Mouse (Mus musculus): ENCODE measurements around the gene Gm20708.
A peak's percentile ranks its signal among the peaks of the same experiment; 100 is the strongest.

Gene Gm20708

DNA sequence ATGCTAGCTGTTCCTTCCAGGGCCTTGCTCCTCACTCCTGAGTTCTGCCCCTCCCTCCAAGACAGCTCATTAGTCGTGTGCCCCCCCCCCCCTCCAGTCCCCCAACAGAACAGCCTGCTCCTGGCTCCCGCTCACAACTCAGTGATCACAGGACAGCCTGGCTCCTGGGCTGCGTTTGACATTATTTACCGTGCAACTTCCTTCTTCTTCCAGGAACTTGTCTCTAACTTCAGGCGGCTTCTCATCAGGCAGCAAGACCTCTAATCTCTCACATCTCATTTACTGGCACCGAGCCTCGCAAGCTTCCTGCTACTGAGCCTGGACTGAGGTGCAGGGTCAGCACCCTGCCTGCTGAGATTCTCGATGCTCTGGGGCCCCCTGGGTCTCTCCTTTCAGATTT is 72.3 kb downstream of the Gm20708 start:
- no peaks in the 10 kb centered on the region for H3K27me3 ChIP-seq (ENCODE audit: insufficient read depth, low read length)
- peak overlapping the region; percentile 41 for H3K4me3 ChIP-seq (replicated peaks; ENCODE audit: low read length)
- TF ChIP-seq NANOG (IDR thresholded peaks at IDR 0.05; ENCODE audit: borderline replicate concordance, low read length), result no peak
- TF ChIP-seq CTCF (conservative IDR thresholded peaks at IDR 0.05; ENCODE audit: low read length), result no peak
- TF ChIP-seq POU5F1 (IDR thresholded peaks at IDR 0.05; ENCODE audit: borderline replicate concordance, low read length), result no peak
- H3K9me3 ChIP-seq (ENCODE audit: low read length), result peaks cover 21% of the 10 kb centered on the region
- peaks cover 17% of the 10 kb centered on the region; the same call in 1 of the 2 replicates for H3K36me3 ChIP-seq (ENCODE audit: insufficient read depth, low read length)
- H3K4me1 ChIP-seq (replicated peaks; ENCODE audit: low read depth, low read length), result peaks cover 93% of the 10 kb centered on the region

GRCm38 (mm10) chr11:117882208-117882607 is 72.7 kb downstream of the Gm20708 start:
- Histone ChIP-seq H3K4me1 (replicated peaks; ENCODE audit: low read depth, low read length) (peaks cover 93% of the 10 kb centered on the region), H3K36me3 (ENCODE audit: insufficient read depth, low read length) (peaks cover 20% of the 10 kb centered on the region; the same call in 1 of the 2 replicates), H3K9me3 (ENCODE audit: low read length) (peaks cover 25% of the 10 kb centered on the region), H3K4me3 (replicated peaks; ENCODE audit: low read length) (peak overlapping the region; percentile 41), H3K27me3 (ENCODE audit: insufficient read depth, low read length) (no peaks in the 10 kb centered on the region)
- TF ChIP-seq NANOG (IDR thresholded peaks at IDR 0.05; ENCODE audit: borderline replicate concordance, low read length) (no peak), CTCF (conservative IDR thresholded peaks at IDR 0.05; ENCODE audit: low read length) (no peak), POU5F1 (IDR thresholded peaks at IDR 0.05; ENCODE audit: borderline replicate concordance, low read length) (no peak)

DNA sequence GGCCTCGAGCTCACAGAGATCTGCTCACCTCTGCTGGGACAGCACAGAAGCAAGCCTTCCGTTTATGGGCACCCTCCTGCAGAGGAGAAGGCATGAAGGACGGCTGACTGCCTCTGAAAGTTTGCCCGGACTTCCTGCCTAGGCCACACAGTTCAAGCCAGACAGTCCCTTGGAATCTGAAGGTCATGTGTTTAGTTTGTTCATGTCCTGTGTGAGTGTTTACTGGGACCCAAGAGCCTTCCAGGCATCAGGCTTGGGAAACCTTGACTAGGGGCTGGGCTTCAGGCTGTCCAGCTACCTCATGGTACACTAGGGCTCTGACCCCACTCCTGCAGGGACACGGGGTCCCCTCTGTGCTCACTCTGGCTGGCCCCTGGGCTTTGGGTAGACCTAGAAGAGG is 76.5 kb downstream of the Gm20708 start:
- Histone ChIP-seq H3K4me1 (replicated peaks; ENCODE audit: low read depth, low read length) (peaks cover 88% of the 10 kb centered on the region), H3K4me3 (replicated peaks; ENCODE audit: low read length) (no peak overlapping the region), H3K27me3 (ENCODE audit: insufficient read depth, low read length) (no peaks in the 10 kb centered on the region), H3K9me3 (ENCODE audit: low read length) (peaks cover 25% of the 10 kb centered on the region), H3K36me3 (ENCODE audit: insufficient read depth, low read length) (0 out of 2 replicates have a peak, but pooled peaks cover 16% of the 10 kb centered on the region)
- TF ChIP-seq POU5F1 (IDR thresholded peaks at IDR 0.05; ENCODE audit: borderline replicate concordance, low read length) (no peak), NANOG (IDR thresholded peaks at IDR 0.05; ENCODE audit: borderline replicate concordance, low read length) (no peak), CTCF (conservative IDR thresholded peaks at IDR 0.05; ENCODE audit: low read length) (no peak)

GRCm38 (mm10) chr11:117888168-117888852 is 78.8 kb downstream of the Gm20708 start:
- Histone ChIP-seq H3K9me3 (ENCODE audit: low read length) (peaks cover 25% of the 10 kb centered on the region), H3K4me3 (replicated peaks; ENCODE audit: low read length) (peak overlapping the region; percentile 79), H3K27me3 (ENCODE audit: insufficient read depth, low read length) (no peaks in the 10 kb centered on the region), H3K36me3 (ENCODE audit: insufficient read depth, low read length) (0 out of 2 replicates have a peak, but pooled peaks cover 16% of the 10 kb centered on the region), H3K4me1 (replicated peaks; ENCODE audit: low read depth, low read length) (peaks cover 89% of the 10 kb centered on the region)
- no peak for TF ChIP-seq CTCF (conservative IDR thresholded peaks at IDR 0.05; ENCODE audit: low read length)
- TF ChIP-seq NANOG (IDR thresholded peaks at IDR 0.05; ENCODE audit: borderline replicate concordance, low read length), result peak; percentile 25; the same call in 1 of the 2 replicates

- H3K4me1 ChIP-seq (replicated peaks; ENCODE audit: low read depth, low read length), result peaks cover 89% of the 10 kb centered on the region
- TF ChIP-seq POU5F1 (IDR thresholded peaks at IDR 0.05; ENCODE audit: borderline replicate concordance, low read length) (no peak), NANOG (IDR thresholded peaks at IDR 0.05; ENCODE audit: borderline replicate concordance, low read length) (no peak)
- H3K36me3 ChIP-seq (ENCODE audit: insufficient read depth, low read length), result 0 out of 2 replicates have a peak, but pooled peaks cover 16% of the 10 kb centered on the region
- peak overlapping the region; percentile 79 for H3K4me3 ChIP-seq (replicated peaks; ENCODE audit: low read length)
- H3K9me3 ChIP-seq (ENCODE audit: low read length), result peaks cover 25% of the 10 kb centered on the region
- no peaks in the 10 kb centered on the region for H3K27me3 ChIP-seq (ENCODE audit: insufficient read depth, low read length)
Observed at GRCm38 (mm10) chr11:117888853-117889822, 79.7 kb downstream of the Gm20708 start.

All from E14TG2a.4 (cell line).